Mouse (Mus musculus) ES-Bruce4 (cell line): ENCODE measurements around the gene Gm6034.
"Not testable (repeated sequence)": the region's sequence is repeated elsewhere in the genome, so short reads cannot be mapped to it uniquely, and the experiment has no call there.

Source experiments
- CTCF ChIP-seq: IDR thresholded peaks from one replicate; pipeline ENCODE4 v1.8.1; 2011; ENCODE audit warnings: low read depth, low read length
- EP300 ChIP-seq: IDR thresholded peaks from 2 replicates; pipeline ENCODE4 v1.6.1; 2011; ENCODE audit warnings: low read depth, low read length; ENCODE audit not compliant: insufficient read depth
- POLR2A ChIP-seq: IDR thresholded peaks from one replicate; pipeline ENCODE4 v1.8.1; 2011; ENCODE audit warnings: low read length; ENCODE audit not compliant: insufficient read depth

DNA sequence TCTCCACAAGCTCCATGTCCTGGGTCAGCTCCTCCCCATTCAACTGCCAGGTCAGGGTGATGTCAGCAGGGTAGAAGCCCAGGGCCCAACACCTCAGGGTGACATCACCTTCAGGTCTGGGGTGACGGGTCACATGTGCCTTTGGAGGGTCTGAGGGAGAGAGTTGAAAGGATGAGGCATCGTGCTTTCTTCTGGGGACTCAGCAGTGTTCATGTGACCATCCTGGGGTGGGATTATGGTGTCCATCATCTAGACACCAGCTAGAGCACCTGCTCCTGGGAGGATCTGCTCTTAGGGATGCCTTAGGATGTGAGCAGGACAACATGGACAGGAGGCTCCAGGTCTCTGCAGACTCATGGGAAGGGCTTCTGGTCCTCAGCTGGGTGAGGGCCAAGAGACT, 2.2 kb upstream of the Gm6034 start:
- TF ChIP-seq CTCF, POLR2A, EP300: not testable (repeated sequence)
